Mouse (Mus musculus): ENCODE results near the gene Zfyve21. TPM values are rescaled to one million over a fixed set of nuclear protein-coding genes. Genes with fewer than 3 reads are reported as not detected.

Gene Zfyve21
- polyA plus RNA-seq (2012; rRNA removed): 35.3 and 38.4 TPM in 2 replicates
- polyA plus RNA-seq (2014; fragmentation: Nextera tagmentation; extraction: Ambion mirVana): 52.0 and 54.5 TPM in 2 replicates

DNA sequence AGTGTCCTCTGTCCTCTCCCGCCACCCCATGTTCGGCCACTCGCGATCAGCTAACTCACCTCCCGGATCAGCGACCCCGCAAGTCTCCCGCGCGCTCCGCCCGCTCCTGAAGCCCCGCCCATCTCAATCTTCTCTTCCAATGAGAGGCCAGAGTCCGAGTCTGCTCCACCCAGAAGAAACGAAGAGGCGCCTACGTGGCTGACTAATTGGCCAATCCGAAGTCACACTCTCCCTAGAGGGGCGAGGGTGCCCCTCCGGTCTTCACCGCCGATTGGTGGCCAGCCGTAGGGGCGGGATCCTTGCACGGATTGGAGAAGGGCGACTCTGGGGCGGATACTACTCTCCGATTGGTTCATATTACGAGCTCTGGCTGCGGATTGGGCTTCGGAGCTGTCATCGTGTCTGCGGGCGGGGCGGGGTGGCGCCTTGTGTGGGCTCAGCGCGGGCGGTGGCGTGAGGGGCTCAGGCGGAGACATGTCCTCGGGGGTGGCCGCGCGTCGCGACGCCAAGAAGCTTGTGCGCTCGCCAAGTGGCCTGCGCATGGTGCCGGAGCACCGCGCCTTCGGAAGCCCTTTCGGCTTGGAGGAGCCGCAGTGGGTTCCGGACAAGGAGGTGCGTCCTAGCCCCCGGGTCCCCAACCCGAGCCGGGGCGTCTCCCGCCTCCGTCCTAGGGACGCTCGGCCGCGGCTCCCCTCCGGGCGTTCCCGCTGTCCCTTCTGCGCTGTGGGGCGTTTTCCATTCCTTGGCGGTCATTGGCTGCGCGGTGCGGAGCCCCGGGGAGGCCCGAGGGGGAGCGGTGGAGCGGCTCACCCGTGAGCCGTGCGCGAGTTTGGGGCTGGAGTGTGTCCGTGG is at the start of gene Zfyve21, which contains the start of gene Xrcc3:
Zfyve21 (plus strand) TSS at position 405 of the 852 bp plus-strand sequence.
Xrcc3 (minus strand) TSS at position 108 of the 852 bp plus-strand sequence.
- peak within 1 kb of the TSS; percentile 86 for H3K9ac ChIP-seq (replicated peaks)
- WGBS (ENCODE audit: insufficient replicate concordance): under 1% methylated on average over 87 of the region's 87 CpGs
- TF ChIP-seq CTCF (IDR thresholded peaks at IDR 0.05; ENCODE audit: low read depth): no peak
- peak; percentile 68 for TF ChIP-seq EP300 (IDR thresholded peaks at IDR 0.05; ENCODE audit: low read depth)
- peak within 1 kb of the TSS; percentile 96 for H3K4me2 ChIP-seq (ENCODE audit: low read depth)
- no peaks in the 10 kb centered on the region for H3K9me3 ChIP-seq (ENCODE audit: control insufficient read depth, low read length)
- no peaks in the 10 kb centered on the region for H3K27me3 ChIP-seq (ENCODE audit: control insufficient read depth, insufficient read depth, low read length)
- H3K27ac ChIP-seq: peak within 1 kb of the TSS; percentile 66
- ATAC-seq (ENCODE audit: insufficient read depth): peak; percentile 92
- peaks cover 46 to 50% of the 10 kb centered on the region in 2 experiments for H3K4me1 ChIP-seq (replicated peaks; ENCODE audit: control insufficient read depth in 2 of 2, insufficient read depth in 2 of 2, low read length in 1 of 2)
- H3K36me3 ChIP-seq (replicated peaks; ENCODE audit: control insufficient read depth, insufficient read depth, low read depth): no peaks in the 10 kb centered on the region; the same call in 1 of the 2 replicates
- peak within 1 kb of the TSS; percentile 86 for H3K4me3 ChIP-seq (ENCODE audit: insufficient read depth in 1 of 2, low read depth in 2 of 2, low read length in 2 of 2)
- peak; percentile 99 for DNase-seq (ENCODE audit: low read depth in 3 of 3, low spot score in 3 of 3)

DNA sequence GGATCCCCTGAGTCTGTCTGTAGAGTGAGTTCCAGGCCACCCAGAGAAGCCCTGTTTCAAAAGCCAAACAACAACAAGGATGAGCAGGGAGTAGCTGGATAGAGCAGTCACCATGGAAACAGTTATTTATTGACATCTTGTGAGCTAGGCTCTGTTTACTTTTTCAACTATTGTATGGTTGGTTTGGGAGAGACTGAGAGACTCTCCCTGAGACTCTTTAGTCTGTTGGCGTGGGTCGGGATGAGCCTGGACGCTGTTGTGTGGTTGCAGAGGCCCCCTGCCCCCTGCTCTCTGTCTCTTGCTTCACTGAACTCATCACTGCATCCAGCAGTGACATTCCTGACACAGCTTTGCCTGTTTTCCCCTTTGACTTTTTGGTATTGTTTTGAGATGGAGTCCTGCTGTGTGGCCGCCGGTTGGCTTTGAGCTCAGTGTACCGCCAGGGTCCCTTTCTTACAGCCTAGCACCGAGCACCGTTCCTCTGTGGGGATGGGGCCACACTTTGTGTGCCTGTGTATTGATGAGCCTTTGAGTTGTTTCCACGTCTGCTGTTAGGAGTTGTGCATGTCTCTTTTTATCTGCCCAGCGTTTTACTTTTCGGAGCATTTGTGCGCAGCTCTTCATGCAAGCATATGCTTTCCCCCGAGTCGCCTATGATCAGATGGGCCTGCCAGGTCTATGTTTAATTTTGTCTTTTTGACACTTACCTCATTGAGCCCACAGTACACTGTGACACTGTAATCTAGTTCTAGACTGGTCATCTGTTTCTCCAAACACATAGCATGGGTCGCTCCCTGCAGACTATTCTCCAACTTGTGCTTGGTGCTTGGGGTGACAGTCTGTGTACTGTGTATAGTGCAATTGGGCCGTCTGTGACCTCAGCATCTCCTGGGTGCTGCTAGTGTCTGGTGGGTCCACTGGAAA is 47.4 kb upstream of the Zfyve21 start:
- DNase-seq (ENCODE audit: low read depth in 3 of 3, low spot score in 3 of 3) (no peak), ATAC-seq (ENCODE audit: insufficient read depth) (no peak)
- H3K4me1 ChIP-seq (replicated peaks; ENCODE audit: control insufficient read depth in 2 of 2, insufficient read depth in 2 of 2, low read length in 1 of 2): 0 out of 4 replicates have a peak, but pooled peaks cover 0 to 3% of the 10 kb centered on the region in 2 experiments
- H3K9me3 ChIP-seq (ENCODE audit: control insufficient read depth, low read length): no peaks in the 10 kb centered on the region
- H3K4me2 ChIP-seq (ENCODE audit: low read depth): no peak overlapping the region
- H3K9ac ChIP-seq (replicated peaks): no peak overlapping the region
- no peak for TF ChIP-seq CTCF (IDR thresholded peaks at IDR 0.05; ENCODE audit: low read depth)
- no peak for TF ChIP-seq EP300 (IDR thresholded peaks at IDR 0.05; ENCODE audit: low read depth)
- no peak overlapping the region for H3K27ac ChIP-seq
- WGBS (ENCODE audit: insufficient replicate concordance): 68% methylated on average over 16 of the region's 16 CpGs
- H3K36me3 ChIP-seq (replicated peaks; ENCODE audit: control insufficient read depth, insufficient read depth, low read depth): no peaks in the 10 kb centered on the region
- H3K4me3 ChIP-seq (ENCODE audit: insufficient read depth in 1 of 2, low read depth in 2 of 2, low read length in 2 of 2): no peak overlapping the region
- no peaks in the 10 kb centered on the region for H3K27me3 ChIP-seq (ENCODE audit: control insufficient read depth, insufficient read depth, low read length)

GRCm38 (mm10) chr12:111768322-111768928 is 45.5 kb upstream of the Zfyve21 start:
- H3K27ac ChIP-seq: no peak overlapping the region
- H3K4me1 ChIP-seq (replicated peaks; ENCODE audit: control insufficient read depth in 2 of 2, insufficient read depth in 2 of 2, low read length in 1 of 2): 0 out of 4 replicates have a peak, but pooled peaks cover 0 to 3% of the 10 kb centered on the region in 2 experiments
- H3K4me3 ChIP-seq (ENCODE audit: insufficient read depth in 1 of 2, low read depth in 2 of 2, low read length in 2 of 2): no peak overlapping the region
- 77% methylated on average over 10 of the region's 10 CpGs for WGBS (ENCODE audit: insufficient replicate concordance)
- peaks cover 13% of the 10 kb centered on the region for H3K36me3 ChIP-seq (replicated peaks; ENCODE audit: control insufficient read depth, insufficient read depth, low read depth)
- H3K4me2 ChIP-seq (ENCODE audit: low read depth): no peak overlapping the region
- H3K27me3 ChIP-seq (ENCODE audit: control insufficient read depth, insufficient read depth, low read length): no peaks in the 10 kb centered on the region
- H3K9me3 ChIP-seq (ENCODE audit: control insufficient read depth, low read length): no peaks in the 10 kb centered on the region
- no peak overlapping the region for H3K9ac ChIP-seq (replicated peaks)
- ATAC-seq (ENCODE audit: insufficient read depth) (no peak), DNase-seq (ENCODE audit: low read depth in 3 of 3, low spot score in 3 of 3) (no peak)
- no peak for TF ChIP-seq CTCF (IDR thresholded peaks at IDR 0.05; ENCODE audit: low read depth)
- no peak for TF ChIP-seq EP300 (IDR thresholded peaks at IDR 0.05; ENCODE audit: low read depth)

GRCm38 (mm10) chr12:111769306-111769705 is 44.7 kb upstream of the Zfyve21 start:
- Histone ChIP-seq H3K36me3 (replicated peaks; ENCODE audit: control insufficient read depth, insufficient read depth, low read depth) (peaks cover 21% of the 10 kb centered on the region), H3K4me1 (replicated peaks; ENCODE audit: control insufficient read depth in 2 of 2, insufficient read depth in 2 of 2, low read length in 1 of 2) (0 out of 4 replicates have a peak, but pooled peaks cover 0 to 3% of the 10 kb centered on the region in 2 experiments), H3K27ac (no peak overlapping the region), H3K9me3 (ENCODE audit: control insufficient read depth, low read length) (no peaks in the 10 kb centered on the region), H3K4me3 (ENCODE audit: insufficient read depth in 1 of 2, low read depth in 2 of 2, low read length in 2 of 2) (no peak overlapping the region), H3K27me3 (ENCODE audit: control insufficient read depth, insufficient read depth, low read length) (no peaks in the 10 kb centered on the region), H3K9ac (replicated peaks) (no peak overlapping the region), H3K4me2 (ENCODE audit: low read depth) (no peak overlapping the region)
- peak; percentile 21; the same call in 1 of the 2 replicates for TF ChIP-seq CTCF (IDR thresholded peaks at IDR 0.05; ENCODE audit: low read depth)
- no peak for TF ChIP-seq EP300 (IDR thresholded peaks at IDR 0.05; ENCODE audit: low read depth)
- no peak for ATAC-seq (ENCODE audit: insufficient read depth)
- no peak for DNase-seq (ENCODE audit: low read depth in 3 of 3, low spot score in 3 of 3)
- WGBS (ENCODE audit: insufficient replicate concordance): 41% methylated on average over 10 of the region's 10 CpGs
